Mouse (Mus musculus) gastrocnemius, adult 18-20 months (tissue): ENCODE results near the gene Rab4a. TPM values are rescaled to one million over a fixed set of nuclear protein-coding genes. Genes with fewer than 3 reads are reported as not detected.

Experiments used
- total RNA-seq, 2 experiments: library from RNA; stranded (reverse); gene quantifications; 2 replicates each; pipeline ENCODE4 v1.2.3; 2021

Rab4a gene
- total RNA-seq, 2 experiments from 2014 or later, result 14.8 to 14.9 TPM

Other genes with a start within 250 kb of the Rab4a start
- 10 to 100 TPM; 30.1 to 41.0 TPM for gene Rhou, start 152.1 kb upstream of the Rab4a start, total RNA-seq
- gene Ccsap, start 54.2 kb downstream of the Rab4a start, total RNA-seq, result under 1 TPM; 0.21 to 0.26 TPM
- gene Acta1, start 88.8 kb downstream of the Rab4a start, total RNA-seq, result over 10,000 TPM; 42,846 to 52,629 TPM
- 10 to 100 TPM in 1 of 2 experiments, 1 to 10 TPM in 1; 9.8 to 10.4 TPM for gene Nup133, start 143.3 kb downstream of the Rab4a start, total RNA-seq
- 10 to 100 TPM; 16.5 to 17.5 TPM for gene Abcb10, start 177.1 kb downstream of the Rab4a start, total RNA-seq
- 10 to 100 TPM; 11.9 to 13.8 TPM for gene Taf5l, start 215.4 kb downstream of the Rab4a start, total RNA-seq
- 1 to 10 TPM; 5.3 to 6.3 TPM for gene Urb2, start 215.5 kb downstream of the Rab4a start, total RNA-seq